Mouse (Mus musculus) olfactory bulb, adult 2 months (tissue): ENCODE measurements around the gene Irgm1.

ENCODE experiments used
- CTCF ChIP-seq: fragments of 200-500 bp; IDR thresholded peaks from 2 replicates; pipeline ENCODE4 v1.5.1; 2012; ENCODE audit warnings: low read depth, mild to moderate bottlenecking, low read length, moderate library complexity; ENCODE audit not compliant: insufficient read depth
- POLR2A ChIP-seq: fragments of 200-500 bp; IDR thresholded peaks from 2 replicates; pipeline ENCODE4 v1.6.1; 2012; ENCODE audit warnings: mild to moderate bottlenecking, low read depth, low read length, moderate library complexity; ENCODE audit not compliant: insufficient read depth

DNA sequence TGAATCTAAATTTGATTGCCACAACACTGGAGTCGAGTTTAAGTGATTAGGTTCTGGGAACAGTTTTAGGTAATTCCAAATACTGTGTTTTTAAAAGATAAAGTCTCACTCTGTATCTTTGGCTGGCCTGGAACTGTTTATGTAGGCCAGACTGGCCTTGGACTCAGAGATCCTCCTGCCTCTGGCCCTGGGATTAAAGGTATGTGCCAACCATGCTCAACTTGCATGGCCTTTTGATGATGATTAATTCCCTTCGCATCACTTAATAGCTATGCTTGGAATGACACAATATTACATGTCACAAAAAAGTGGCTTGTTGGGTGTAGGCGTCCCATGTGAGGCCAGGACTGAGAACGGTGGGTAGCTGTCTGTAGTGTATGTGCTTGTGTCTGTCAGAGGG, 19.3 kb downstream of the Irgm1 start:
- TF ChIP-seq CTCF (no peak), POLR2A (no peak)
